Mouse (Mus musculus): ENCODE results near the gene Dixdc1.

GRCm38 (mm10) chr9:50721061-50721460 lies 18.3 kb downstream of the Dixdc1 start:
- TF ChIP-seq POLR2A (IDR thresholded peaks at IDR 0.05; ENCODE audit: borderline replicate concordance, extremely low read depth, low read depth, low read length): no peak
- no peak for TF ChIP-seq CTCF (IDR thresholded peaks at IDR 0.05; ENCODE audit: insufficient read depth, low read length)

Data from lung, adult 2 months (tissue).